Mouse (Mus musculus): Measurements from ENCODE around the gene Dock9.
A peak's percentile ranks its signal among the peaks of the same experiment; 100 is the strongest.

GRCm38 (mm10) chr14:121752686-121753426, 44.8 kb downstream of the Dock9 start:
- TF ChIP-seq CTCF (conservative IDR thresholded peaks at IDR 0.05; ENCODE audit: insufficient read depth, insufficient read length, low read depth, low read length) (peak; percentile 29), POLR2A (IDR thresholded peaks at IDR 0.05; ENCODE audit: low read depth, low read length) (no peak)
